Mouse (Mus musculus) T-helper 2 cell (primary cell): ENCODE data around the gene Cypt14.
"Not testable (repeated sequence)": the region's sequence is repeated elsewhere in the genome, so short reads cannot be mapped to it uniquely, and the experiment has no call there.

ENCODE experiments used
- in situ Hi-C: fragments of 300-600 bp; cut with MboI, MseI; formaldehyde crosslinking; loops from one replicate; pipeline ENCODE4 v1.15.1; 2025; ENCODE audit warnings: high pct_unique_total_duplicates

Cypt14 gene

GRCm38 (mm10) chrX:39863504-39863903, at the start of gene Cypt14:
Cypt14 (minus strand) TSS chrX:39863604.
- in situ Hi-C loops, result not testable (repeated sequence)
